Mouse (Mus musculus): ENCODE measurements around the gene Tnrc6c. TPM values are rescaled to one million over a fixed set of nuclear protein-coding genes. Genes with fewer than 3 reads are reported as not detected.

The Tnrc6c gene
- polyA plus RNA-seq, 1 experiment from 2014 or later = 8.9 TPM

- no peak overlapping the region for H3K4me3 ChIP-seq (ENCODE audit: low read depth, low read length)
Measured at GRCm38 (mm10) chr11:117724604-117725301, 70.7 kb downstream of the Tnrc6c start.

GRCm38 (mm10) chr11:117727031-117727430 is 72.9 kb downstream of the Tnrc6c start:
- H3K9ac ChIP-seq (replicated peaks; ENCODE audit: low read depth) = no peak overlapping the region

More at GRCm38 (mm10) chr11:117724604-117725301, 70.7 kb downstream of the Tnrc6c start:
- Histone ChIP-seq H3K4me1 (ENCODE audit: insufficient read depth, low read depth, low read length) (no peaks in the 10 kb centered on the region), H3K27ac (ENCODE audit: low read length) (no peak overlapping the region), H3K36me3 (ENCODE audit: insufficient read depth, low read length) (peaks cover 25% of the 10 kb centered on the region; the same call in 1 of the 2 replicates), H3K9me3 (ENCODE audit: low read length) (no peaks in the 10 kb centered on the region), H3K9ac (replicated peaks; ENCODE audit: low read depth) (no peak overlapping the region), H3K4me2 (replicated peaks; ENCODE audit: low read depth, low read length) (no peak overlapping the region), H3K27me3 (replicated peaks; ENCODE audit: insufficient read depth, low read length) (no peaks in the 10 kb centered on the region)
- TF ChIP-seq CTCF (IDR thresholded peaks at IDR 0.05) = no peak
- no peak for TF ChIP-seq EP300 (IDR thresholded peaks at IDR 0.05)
- 70% methylated on average over 6 of the region's 6 CpGs for WGBS
- ATAC-seq (no peak), DNase-seq (ENCODE audit: low spot score) (no peak)

DNA sequence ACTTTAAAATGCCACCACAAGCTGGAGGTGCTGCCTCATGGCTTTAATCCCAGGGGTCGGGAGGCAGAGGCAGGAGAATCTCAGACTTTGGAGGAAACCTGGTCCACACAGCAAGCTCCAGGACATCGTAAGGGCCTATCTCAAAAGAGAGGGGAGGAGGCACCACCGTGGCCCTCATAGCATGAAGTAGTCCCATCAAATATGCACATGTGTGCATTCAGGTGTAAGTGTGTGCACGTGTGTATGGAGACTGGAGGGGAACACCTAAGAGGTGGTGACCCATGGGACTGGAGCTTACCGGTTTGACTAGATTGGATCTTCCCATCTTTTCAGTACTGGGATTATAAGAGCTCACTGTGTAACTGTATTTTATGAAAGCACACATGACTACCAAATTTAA is 74.2 kb downstream of the Tnrc6c start:
- Histone ChIP-seq H3K27me3 (replicated peaks; ENCODE audit: insufficient read depth, low read length) (no peaks in the 10 kb centered on the region), H3K9me3 (ENCODE audit: low read length) (no peaks in the 10 kb centered on the region), H3K27ac (ENCODE audit: low read length) (peak overlapping the region; percentile 68), H3K9ac (replicated peaks; ENCODE audit: low read depth) (no peak overlapping the region), H3K36me3 (ENCODE audit: insufficient read depth, low read length) (peaks cover under 1% of the 10 kb centered on the region; the same call in 1 of the 2 replicates), H3K4me3 (ENCODE audit: low read depth, low read length) (no peak overlapping the region), H3K4me2 (replicated peaks; ENCODE audit: low read depth, low read length) (no peak overlapping the region), H3K4me1 (ENCODE audit: insufficient read depth, low read depth, low read length) (no peaks in the 10 kb centered on the region)
- no peak for TF ChIP-seq CTCF (IDR thresholded peaks at IDR 0.05)
- TF ChIP-seq EP300 (IDR thresholded peaks at IDR 0.05) = no peak
- WGBS = 83% methylated on average over 5 of the region's 5 CpGs
- no peak for DNase-seq (ENCODE audit: low spot score)
- ATAC-seq = no peak

More at GRCm38 (mm10) chr11:117727031-117727430, 72.9 kb downstream of the Tnrc6c start:
- no peak overlapping the region for H3K4me3 ChIP-seq (ENCODE audit: low read depth, low read length)
- H3K36me3 ChIP-seq (ENCODE audit: insufficient read depth, low read length) = peaks cover 12% of the 10 kb centered on the region; the same call in 1 of the 2 replicates
- 85% methylated on average over 4 of the region's 4 CpGs for WGBS
- H3K9me3 ChIP-seq (ENCODE audit: low read length) = no peaks in the 10 kb centered on the region
- ATAC-seq (no peak), DNase-seq (ENCODE audit: low spot score) (no peak)
- H3K4me1 ChIP-seq (ENCODE audit: insufficient read depth, low read depth, low read length) = no peaks in the 10 kb centered on the region
- no peak overlapping the region for H3K4me2 ChIP-seq (replicated peaks; ENCODE audit: low read depth, low read length)
- H3K27me3 ChIP-seq (replicated peaks; ENCODE audit: insufficient read depth, low read length) = no peaks in the 10 kb centered on the region
- H3K27ac ChIP-seq (ENCODE audit: low read length) = no peak overlapping the region
- TF ChIP-seq EP300 (IDR thresholded peaks at IDR 0.05) (no peak), CTCF (IDR thresholded peaks at IDR 0.05) (no peak)

GRCm38 (mm10) chr11:117728841-117729240 is 74.8 kb downstream of the Tnrc6c start:
- no peak for TF ChIP-seq EP300 (IDR thresholded peaks at IDR 0.05)
- no peak for TF ChIP-seq CTCF (IDR thresholded peaks at IDR 0.05)
- DNase-seq (ENCODE audit: low spot score) (peak; percentile 85), ATAC-seq (peak; percentile 74)
- Histone ChIP-seq H3K9me3 (ENCODE audit: low read length) (no peaks in the 10 kb centered on the region), H3K36me3 (ENCODE audit: insufficient read depth, low read length) (no peaks in the 10 kb centered on the region), H3K27ac (ENCODE audit: low read length) (peak overlapping the region; percentile 68), H3K4me3 (ENCODE audit: low read depth, low read length) (no peak overlapping the region), H3K4me1 (ENCODE audit: insufficient read depth, low read depth, low read length) (no peaks in the 10 kb centered on the region), H3K4me2 (replicated peaks; ENCODE audit: low read depth, low read length) (no peak overlapping the region), H3K27me3 (replicated peaks; ENCODE audit: insufficient read depth, low read length) (no peaks in the 10 kb centered on the region), H3K9ac (replicated peaks; ENCODE audit: low read depth) (no peak overlapping the region)
- WGBS = 43% methylated on average over 1 of the region's 1 CpGs

- no peaks in the 10 kb centered on the region for H3K27me3 ChIP-seq (replicated peaks; ENCODE audit: insufficient read depth, low read length)
- no peaks in the 10 kb centered on the region for H3K4me1 ChIP-seq (ENCODE audit: insufficient read depth, low read depth, low read length)
- DNase-seq (ENCODE audit: low spot score) = peak; percentile 86
- H3K9ac ChIP-seq (replicated peaks; ENCODE audit: low read depth) = no peak overlapping the region
- no peaks in the 10 kb centered on the region for H3K36me3 ChIP-seq (ENCODE audit: insufficient read depth, low read length)
- no peak overlapping the region for H3K4me3 ChIP-seq (ENCODE audit: low read depth, low read length)
- no peaks in the 10 kb centered on the region for H3K9me3 ChIP-seq (ENCODE audit: low read length)
- WGBS = 58% methylated on average over 3 of the region's 3 CpGs
- TF ChIP-seq EP300 (IDR thresholded peaks at IDR 0.05) (0 out of 2 replicates have a peak, but pooled peaks have one; percentile 14), CTCF (IDR thresholded peaks at IDR 0.05) (no peak)
- peak; percentile 85 for ATAC-seq
- no peak overlapping the region for H3K4me2 ChIP-seq (replicated peaks; ENCODE audit: low read depth, low read length)
- H3K27ac ChIP-seq (ENCODE audit: low read length) = peak overlapping the region; percentile 70; the same call in 1 of the 2 replicates
Measured at GRCm38 (mm10) chr11:117729341-117729740, 75.3 kb downstream of the Tnrc6c start.

GRCm38 (mm10) chr11:117729798-117730489 is 75.9 kb downstream of the Tnrc6c start:
- Histone ChIP-seq H3K27me3 (replicated peaks; ENCODE audit: insufficient read depth, low read length) (no peaks in the 10 kb centered on the region), H3K36me3 (ENCODE audit: insufficient read depth, low read length) (no peaks in the 10 kb centered on the region), H3K4me1 (ENCODE audit: insufficient read depth, low read depth, low read length) (no peaks in the 10 kb centered on the region), H3K4me2 (replicated peaks; ENCODE audit: low read depth, low read length) (no peak overlapping the region), H3K9ac (replicated peaks; ENCODE audit: low read depth) (no peak overlapping the region), H3K4me3 (ENCODE audit: low read depth, low read length) (no peak overlapping the region), H3K27ac (ENCODE audit: low read length) (peak overlapping the region; percentile 70), H3K9me3 (ENCODE audit: low read length) (no peaks in the 10 kb centered on the region)
- no peak for TF ChIP-seq CTCF (IDR thresholded peaks at IDR 0.05)
- TF ChIP-seq EP300 (IDR thresholded peaks at IDR 0.05) = no peak
- DNase-seq (ENCODE audit: low spot score) = no peak
- ATAC-seq = peak; percentile 42
- 73% methylated on average over 7 of the region's 7 CpGs for WGBS

Data from lung, postnatal 0 days (tissue).